In the genomic region with DNA sequence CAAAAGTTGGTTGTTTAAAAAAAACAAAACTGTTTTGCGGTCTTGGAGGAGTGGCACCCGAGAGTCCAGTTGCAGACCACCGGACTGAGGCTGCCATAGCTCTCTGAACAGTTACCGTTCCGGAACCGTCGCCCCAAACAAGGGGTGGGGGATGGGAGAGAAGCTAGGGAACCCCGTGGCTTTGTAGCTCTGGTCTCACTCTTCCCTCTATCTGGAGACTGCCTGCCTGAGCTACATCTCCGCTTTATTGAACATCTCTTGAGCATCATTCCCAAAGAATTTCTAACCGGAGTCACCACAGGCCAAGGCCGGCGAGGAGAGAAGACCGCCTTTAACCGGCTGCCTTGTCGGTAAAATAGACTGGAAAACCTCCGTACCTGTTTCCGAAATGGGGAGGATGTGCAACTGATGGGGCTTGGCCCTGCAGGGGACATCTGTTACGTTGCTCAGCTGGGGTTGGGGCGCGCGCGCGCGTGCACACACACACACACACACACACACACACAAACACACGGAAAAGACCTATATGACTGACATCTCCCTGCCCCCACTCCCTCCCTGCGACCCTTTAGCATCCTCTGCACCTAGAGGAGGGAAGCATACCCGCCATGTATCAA, we compare ENCODE assay signal across 13 mouse cellular contexts.
DNase-seq lines count a peak whose midpoint lies in the region; ATAC-seq lines count a peak whose summit lies in the region.
"Had no signal": no experiment of that assay in that cellular context is flagged by ENCODE, and none has a peak within 500 bp of the region (broad histone marks: within the 10 kb centered on the region; RNA-seq: fewer than 3 reads in every experiment).

No protein-coding gene starts in this region.

- H3K27ac ChIP-seq in heart, embryonic 13.5 days (replicated peaks): no peak overlapping the region
- no peak overlapping the region for H3K27ac ChIP-seq in midbrain, embryonic 12.5 days (replicated peaks)
- H3K27ac ChIP-seq in midbrain, embryonic 16.5 days (ENCODE audit: low read length): no peak overlapping the region
- H3K27ac ChIP-seq: left cerebral cortex, adult 2 months had no signal

- H3K27me3 ChIP-seq in heart, embryonic 13.5 days (replicated peaks): peaks cover 99% of the 10 kb centered on the region
- peaks cover 97% of the 10 kb centered on the region for H3K27me3 ChIP-seq in midbrain, embryonic 12.5 days
- H3K27me3 ChIP-seq in midbrain, embryonic 16.5 days (ENCODE audit: control insufficient read depth, insufficient read depth, low read depth, low read length): peaks cover 60% of the 10 kb centered on the region

- intact Hi-C loops in heart, postnatal 36 days (cut with DNase I): no loop called here

- 2% methylated on average over 27 of the region's 27 CpGs for WGBS in heart, embryonic 13.5 days
- WGBS in midbrain, embryonic 12.5 days: 3% methylated on average over 27 of the region's 27 CpGs
- WGBS in midbrain, embryonic 16.5 days: 1% methylated on average over 27 of the region's 27 CpGs

- H3K4me1 ChIP-seq in heart, embryonic 13.5 days: peaks cover 54% of the 10 kb centered on the region
- H3K4me1 ChIP-seq in midbrain, embryonic 12.5 days: peaks cover 40% of the 10 kb centered on the region
- peaks cover 14% of the 10 kb centered on the region for H3K4me1 ChIP-seq in midbrain, embryonic 16.5 days (ENCODE audit: control insufficient read depth, insufficient read depth, low read length)

- no peaks in the 10 kb centered on the region for H3K9me3 ChIP-seq in heart, embryonic 13.5 days
- H3K9me3 ChIP-seq in midbrain, embryonic 12.5 days: no peaks in the 10 kb centered on the region
- no peaks in the 10 kb centered on the region for H3K9me3 ChIP-seq in midbrain, embryonic 16.5 days (replicated peaks; ENCODE audit: control insufficient read depth, low read length, poor library complexity, severe bottlenecking)

- ATAC-seq in heart, embryonic 13.5 days (ENCODE audit: extremely low read depth, insufficient number of reproducible peaks, low FRiP score, low TSS enrichment): no peak
- no peak for ATAC-seq in midbrain, embryonic 12.5 days (ENCODE audit: low FRiP score, low read depth)
- ATAC-seq in midbrain, embryonic 16.5 days: no peak

- H3K4me2 ChIP-seq in heart, embryonic 13.5 days: 0 out of 2 replicates have a peak overlapping the region, but pooled peaks have one; percentile 9
- no peak overlapping the region for H3K4me2 ChIP-seq in midbrain, embryonic 12.5 days (replicated peaks)
- H3K4me2 ChIP-seq in midbrain, embryonic 16.5 days (ENCODE audit: low read length): no peak overlapping the region

- no peak overlapping the region for H3K9ac ChIP-seq in heart, embryonic 13.5 days
- no peak overlapping the region for H3K9ac ChIP-seq in midbrain, embryonic 12.5 days (replicated peaks)
- H3K9ac ChIP-seq in midbrain, embryonic 16.5 days (ENCODE audit: low read depth, low read length): no peak overlapping the region
- H3K9ac ChIP-seq: lung, embryonic 14.5 days had no signal

- H3K36me3 ChIP-seq in heart, embryonic 13.5 days: no peaks in the 10 kb centered on the region
- H3K36me3 ChIP-seq in midbrain, embryonic 12.5 days: no peaks in the 10 kb centered on the region
- no peaks in the 10 kb centered on the region for H3K36me3 ChIP-seq in midbrain, embryonic 16.5 days (ENCODE audit: control insufficient read depth, insufficient read depth, low read length)

- no peak for DNase-seq in heart, postnatal 36 days
- DNase-seq in R1 (ENCODE audit: low read depth, low spot score): peak; percentile 60
- peak; percentile 35 for DNase-seq in naive thymus-derived CD4-positive, alpha-beta T cell, adult 2 months (ENCODE audit: low read depth)
- no peak for DNase-seq in adrenal gland, postnatal 14 days
- DNase-seq in spleen, postnatal 36 days (ENCODE audit: low spot score in 2 of 2): no peak
- DNase-seq: adrenal gland, postnatal 36 days; cerebellum, adult 8-10 months; kidney, adult 8-10 months had no signal

- peak overlapping the region; percentile 21 for H3K4me3 ChIP-seq in heart, embryonic 13.5 days
- H3K4me3 ChIP-seq in midbrain, embryonic 12.5 days: 0 out of 2 replicates have a peak overlapping the region, but pooled peaks have one; percentile 10
- H3K4me3 ChIP-seq in midbrain, embryonic 16.5 days (ENCODE audit: low read depth, low read length): no peak overlapping the region
- H3K4me3 ChIP-seq: left cerebral cortex, adult 2 months had no signal

Comparison
In these comparisons a context has a peak if more than half of its experiments do, and no peak if none do; other contexts are left out.
1. DNase-seq: peak in R1 (single experiment) and naive thymus-derived CD4-positive, alpha-beta T cell, adult 2 months (single experiment); none in heart, postnatal 36 days (0 of 2), adrenal gland, postnatal 14 days (single experiment) and spleen, postnatal 36 days (0 of 2).